Mouse (Mus musculus) thymus, adult 2 months (tissue): Measurements from ENCODE around the gene Ooep.

Experiments used
- CTCF ChIP-seq: fragments of 200-500 bp; IDR thresholded peaks from 2 replicates; pipeline ENCODE4 v1.5.1; 2012; ENCODE audit warnings: mild to moderate bottlenecking, control low read depth, low read length, moderate library complexity, borderline replicate concordance; ENCODE audit not compliant: control insufficient read depth, poor library complexity, insufficient read depth; ENCODE audit errors: extremely low read depth
- POLR2A ChIP-seq: fragments of 200-500 bp; IDR thresholded peaks from 2 replicates; pipeline ENCODE4 v1.6.1; 2012; ENCODE audit warnings: mild to moderate bottlenecking, low read length, control low read depth, moderate library complexity; ENCODE audit not compliant: control insufficient read depth, poor library complexity, insufficient read depth; ENCODE audit errors: extremely low read depth

- TF ChIP-seq CTCF (no peak), POLR2A (no peak)
Observed at GRCm38 (mm10) chr9:78377546-78377945, 979 bp downstream of the Ooep start.
